Comparison of ENCODE assay signal across 7 mouse cellular contexts in the genomic region with DNA sequence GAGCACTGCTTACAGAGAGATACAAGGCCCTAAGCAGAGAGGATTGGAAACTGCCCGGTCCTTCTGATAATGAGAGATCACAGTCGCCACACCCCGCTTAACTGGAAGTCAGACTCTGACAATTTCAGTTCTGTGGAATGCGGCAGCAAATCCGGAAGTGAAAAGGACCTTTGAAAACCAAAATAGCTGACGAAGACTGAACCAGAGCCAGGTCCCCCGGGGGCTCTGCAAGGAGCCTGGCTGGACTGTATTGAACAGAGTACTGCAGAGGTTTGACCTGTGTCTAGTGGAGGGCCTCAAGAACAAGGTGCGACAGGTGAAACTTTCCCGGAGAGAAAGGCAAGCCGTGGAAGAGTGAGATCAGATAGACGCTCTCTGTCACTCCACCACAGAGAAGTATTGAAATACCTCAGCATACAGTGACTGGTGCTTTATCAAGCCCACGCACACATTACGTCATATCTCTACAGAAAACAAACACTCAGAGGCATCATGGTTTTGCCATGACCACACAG. TPM values are rescaled to one million over a fixed set of nuclear protein-coding genes. Genes with fewer than 3 reads are reported as not detected.
A peak's percentile ranks its signal among the peaks of the same experiment; 100 is the strongest.
DNase-seq lines count a peak whose midpoint lies in the region; ATAC-seq and TF ChIP-seq lines count a peak whose summit lies in the region.

No protein-coding gene starts in this region.

- H3K36me3 ChIP-seq in kidney, adult 2 months (ENCODE audit: control insufficient read depth, insufficient read depth, low read length) = no peaks in the 10 kb centered on the region

- 33% methylated on average over 13 of the region's 13 CpGs for WGBS in kidney, adult 2 months

- H3K27ac ChIP-seq in kidney, adult 2 months (ENCODE audit: insufficient read depth, low read depth, low read length) = peak overlapping the region; percentile 13; the same call in 1 of the 2 replicates

- ATAC-seq in common myeloid progenitor, adult 5-6 weeks (replicated peaks; ENCODE audit: low read depth, poor library complexity, severe bottlenecking) = peak; percentile 62
- ATAC-seq in megakaryocyte, adult 5-6 weeks (ENCODE audit: poor library complexity, severe bottlenecking) = peak; percentile 71

- peaks cover 8% of the 10 kb centered on the region for H3K4me1 ChIP-seq in kidney, adult 2 months (ENCODE audit: control insufficient read depth, insufficient read depth, low read length)

- no peak for TF ChIP-seq CTCF in kidney, adult 2 months (conservative IDR thresholded peaks at IDR 0.05; ENCODE audit: insufficient read depth, insufficient read length, low read depth, low read length)

- no peak for TF ChIP-seq POLR2A in kidney, adult 2 months (IDR thresholded peaks at IDR 0.05; ENCODE audit: low read depth, low read length)

- peak; percentile 49 for DNase-seq in MEL-GATA-1-ER (ENCODE audit: extremely low read depth, low read depth)
- peak; percentile 82 for DNase-seq in kidney, adult 2 months
- no peak for DNase-seq in ovary, postnatal 14 days (ENCODE audit: low spot score)
- no peak for DNase-seq in testis, postnatal 10 days (ENCODE audit: low spot score)
- no peak for DNase-seq in embryo, embryonic 9.5 days (ENCODE audit: extremely low spot score)

- H3K27me3 ChIP-seq in kidney, adult 2 months (replicated peaks; ENCODE audit: control insufficient read depth, insufficient read depth, low read length) = no peaks in the 10 kb centered on the region

- no peak overlapping the region for H3K4me3 ChIP-seq in kidney, adult 2 months (ENCODE audit: insufficient read depth, low read depth, low read length)

RNA-seq across cellular contexts. Expression of a gene that starts 9.6 kb away (rescaled TPM):
- 13.1 and 13.3 TPM in 2 replicates for total RNA-seq in common myeloid progenitor, adult 5-6 weeks (2017)
- polyA plus RNA-seq in kidney, adult 2 months (2012; rRNA removed) = 8.4 and 9.1 TPM in 2 replicates
- 12.9 and 13.8 TPM in 2 replicates for total RNA-seq in megakaryocyte, adult 5-6 weeks (2015)
- total RNA-seq in megakaryocyte, adult 5-6 weeks (2017) = 14.6 and 16.7 TPM in 2 replicates

Comparison
In these comparisons a context has a peak if more than half of its experiments do, and no peak if none do; other contexts are left out.
1. DNase-seq: peak in MEL-GATA-1-ER (single experiment) and kidney, adult 2 months (single experiment); none in ovary, postnatal 14 days (single experiment), testis, postnatal 10 days (single experiment) and embryo, embryonic 9.5 days (single experiment).